Mouse (Mus musculus) stomach, embryonic 15.5 days (tissue): Measurements from ENCODE around the gene Jmjd4. TPM values are rescaled to one million over a fixed set of nuclear protein-coding genes. Genes with fewer than 3 reads are reported as not detected.

ENCODE experiments used
- ATAC-seq: fragments of 200-750 bp; cut with Nextera tagmentation; 2 replicates; pipeline ENCODE4 v1.8.0; 2017; ENCODE audit warnings: low read depth, moderate number of reproducible peaks, moderate TSS enrichment; ENCODE audit not compliant: insufficient read depth, low FRiP score
- H3K27ac ChIP-seq: fragments of 300-500 bp; sonication (generic); 2 replicates; pipeline ENCODE4 v1.5.1; 2015; ENCODE audit warnings: mild to moderate bottlenecking, inconsistent platforms
- H3K27me3 ChIP-seq: fragments of 300-500 bp; sonication (generic); replicated peaks from 2 replicates; pipeline ENCODE4 v1.6.1; 2015; ENCODE audit warnings: inconsistent platforms
- H3K36me3 ChIP-seq: fragments of 300-500 bp; sonication (generic); 2 replicates; pipeline ENCODE4 v1.6.1; 2015; ENCODE audit warnings: inconsistent platforms
- H3K4me1 ChIP-seq: fragments of 300-500 bp; sonication (generic); 2 replicates; pipeline ENCODE4 v1.6.1; 2015; ENCODE audit warnings: inconsistent platforms
- H3K4me2 ChIP-seq: fragments of 300-500 bp; sonication (generic); 2 replicates; pipeline ENCODE4 v1.6.1; 2015; ENCODE audit warnings: mild to moderate bottlenecking, inconsistent platforms
- H3K4me3 ChIP-seq: fragments of 300-500 bp; sonication (generic); replicated peaks from 2 replicates; pipeline ENCODE4 v1.5.1; 2015; ENCODE audit warnings: inconsistent platforms
- H3K9ac ChIP-seq: fragments of 300-500 bp; sonication (generic); 2 replicates; pipeline ENCODE4 v1.6.1; 2015; ENCODE audit warnings: inconsistent platforms
- H3K9me3 ChIP-seq: fragments of 300-500 bp; sonication (generic); 2 replicates; pipeline ENCODE4 v1.6.1; 2016; ENCODE audit warnings: inconsistent platforms
- WGBS: fragments of 180-500 bp; shearing (Covaris S2); methylation state at CpG from one replicate; pipeline ENCODE4 v1.1.7; 2015; 5-methylcytosine and 5-hydroxymethylcytosine counted together
- polyA plus RNA-seq: library from polyadenylated mRNA; unstranded; fragments of >200 nt; fragmentation: Nextera tagmentation; extraction: Ambion mirVana; gene quantifications from 2 replicates; pipeline ENCODE4 v1.2.1, GENCODE M21; 2015

Jmjd4 gene
- polyA plus RNA-seq, 1 experiment from 2014 or later = 10.5 TPM

GRCm38 (mm10) chr11:59506713-59507074, 56.8 kb downstream of the Jmjd4 start:
- WGBS = 2% methylated on average over 14 of the region's 14 CpGs
- peak overlapping the region; percentile 97 for H3K4me2 ChIP-seq

More at GRCm38 (mm10) chr11:59506713-59507074, 56.8 kb downstream of the Jmjd4 start:
- no peaks in the 10 kb centered on the region for H3K9me3 ChIP-seq
- peaks cover 23% of the 10 kb centered on the region for H3K36me3 ChIP-seq
- peak overlapping the region; percentile 95 for H3K27ac ChIP-seq
- no peaks in the 10 kb centered on the region for H3K27me3 ChIP-seq
- no peak for ATAC-seq
- peak overlapping the region; percentile 87 for H3K4me3 ChIP-seq
- H3K9ac ChIP-seq = peak overlapping the region; percentile 93
- H3K4me1 ChIP-seq = peaks cover 20% of the 10 kb centered on the region

Other genes starting within 250 kb of the Jmjd4 start
- 84.4 and 90.4 TPM in 2 replicates for gene Mrpl55, start 247.6 kb upstream of the Jmjd4 start, polyA plus RNA-seq
- 27.7 and 29.2 TPM in 2 replicates for gene 2310033P09Rik, start 241.7 kb upstream of the Jmjd4 start, polyA plus RNA-seq
- 666 and 701 TPM in 2 replicates for gene Arf1, start 221.8 kb upstream of the Jmjd4 start, polyA plus RNA-seq
- gene Wnt3a, start 159.3 kb upstream of the Jmjd4 start, polyA plus RNA-seq = 0.15 and 0.23 TPM in 2 replicates
- 4.9 and 5.3 TPM in 2 replicates for gene Wnt9a, start 143.1 kb upstream of the Jmjd4 start, polyA plus RNA-seq
- gene Prss38, start 74.4 kb upstream of the Jmjd4 start, polyA plus RNA-seq = 0.10 TPM in 1 of 2 replicates, not detected in the other
- 88.7 and 91.0 TPM in 2 replicates for gene Snap47, start 1.1 kb downstream of the Jmjd4 start, polyA plus RNA-seq
- 6.0 and 6.6 TPM in 2 replicates for gene Zfp867, start 22.4 kb downstream of the Jmjd4 start, polyA plus RNA-seq
- 17.0 and 18.0 TPM in 2 replicates for gene Zkscan17, start 76.7 kb downstream of the Jmjd4 start, polyA plus RNA-seq
- 0.41 and 0.80 TPM in 2 replicates for gene Nlrp3, start 91.5 kb downstream of the Jmjd4 start, polyA plus RNA-seq
- gene Olfr222, start 126.2 kb downstream of the Jmjd4 start, polyA plus RNA-seq = not detected in 2 replicates
- not detected in 2 replicates for gene Olfr223, start 143.2 kb downstream of the Jmjd4 start, polyA plus RNA-seq
- 75.3 and 78.2 TPM in 2 replicates for gene Mprip, start 211.3 kb downstream of the Jmjd4 start, polyA plus RNA-seq